Mouse (Mus musculus): ENCODE results near the gene Klhdc10. TPM values are rescaled to one million over a fixed set of nuclear protein-coding genes. Genes with fewer than 3 reads are reported as not detected.
A peak's percentile ranks its signal among the peaks of the same experiment; 100 is the strongest.

Klhdc10 gene
- polyA plus RNA-seq, 1 experiment from 2014 or later: 14.8 TPM

GRCm38 (mm10) chr6:30403465-30403864 lies 1.8 kb downstream of the Klhdc10 start:
- no peak for ATAC-seq (replicated peaks; ENCODE audit: insufficient number of reproducible peaks, insufficient read depth, low FRiP score, low read depth)
- H3K27ac ChIP-seq: no peak overlapping the region

DNA sequence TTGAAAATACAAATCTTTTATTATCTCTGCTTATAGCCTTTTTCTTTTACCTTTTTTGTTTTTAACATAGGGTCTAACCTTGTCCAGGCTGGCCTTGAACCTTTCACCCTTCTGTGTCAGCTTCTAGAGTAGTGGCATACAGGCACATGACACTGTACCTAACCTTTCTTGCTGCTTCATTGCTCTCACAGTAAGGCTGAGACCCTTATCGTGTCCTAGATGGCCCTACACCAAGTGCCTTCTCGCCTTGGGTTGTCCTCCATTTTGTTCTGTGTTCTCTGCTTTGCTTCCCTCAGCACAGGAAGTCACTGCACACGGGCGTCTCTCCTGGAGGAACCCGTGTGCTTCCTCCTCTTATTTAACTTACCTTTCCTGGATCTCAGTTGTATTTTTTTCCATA lies 3.0 kb downstream of the Klhdc10 start:
- H3K4me3 ChIP-seq: no peak overlapping the region
- H3K36me3 ChIP-seq: no peaks in the 10 kb centered on the region
- H3K9me3 ChIP-seq (replicated peaks): no peaks in the 10 kb centered on the region
- 74% methylated on average over 5 of the region's 5 CpGs for WGBS
- no peak overlapping the region for H3K27ac ChIP-seq
- peaks cover 3% of the 10 kb centered on the region; the same call in 1 of the 2 replicates for H3K4me1 ChIP-seq (replicated peaks)
- H3K9ac ChIP-seq: no peak overlapping the region
- no peaks in the 10 kb centered on the region for H3K27me3 ChIP-seq
- no peak for ATAC-seq (replicated peaks; ENCODE audit: insufficient number of reproducible peaks, insufficient read depth, low FRiP score, low read depth)
- no peak overlapping the region for H3K4me2 ChIP-seq

More at GRCm38 (mm10) chr6:30403465-30403864, 1.8 kb downstream of the Klhdc10 start:
- Histone ChIP-seq H3K4me1 (replicated peaks) (peaks cover 3% of the 10 kb centered on the region; the same call in 1 of the 2 replicates), H3K9me3 (replicated peaks) (no peaks in the 10 kb centered on the region), H3K4me3 (peak overlapping the region; percentile 34), H3K4me2 (peak overlapping the region; percentile 56), H3K9ac (no peak overlapping the region), H3K27me3 (no peaks in the 10 kb centered on the region), H3K36me3 (no peaks in the 10 kb centered on the region)
- 19% methylated on average over 4 of the region's 4 CpGs for WGBS

GRCm38 (mm10) chr6:30408276-30408675 lies 6.6 kb downstream of the Klhdc10 start:
- no peak overlapping the region for H3K4me2 ChIP-seq
- no peaks in the 10 kb centered on the region for H3K27me3 ChIP-seq
- H3K4me1 ChIP-seq (replicated peaks): peaks cover 3% of the 10 kb centered on the region; the same call in 1 of the 2 replicates
- 90% methylated on average over 4 of the region's 4 CpGs for WGBS
- no peak overlapping the region for H3K27ac ChIP-seq
- no peak overlapping the region for H3K4me3 ChIP-seq
- H3K36me3 ChIP-seq: no peaks in the 10 kb centered on the region
- ATAC-seq (replicated peaks; ENCODE audit: insufficient number of reproducible peaks, insufficient read depth, low FRiP score, low read depth): no peak
- no peak overlapping the region for H3K9ac ChIP-seq
- no peaks in the 10 kb centered on the region for H3K9me3 ChIP-seq (replicated peaks)

GRCm38 (mm10) chr6:30409399-30410093 lies 7.9 kb downstream of the Klhdc10 start:
- H3K4me1 ChIP-seq (replicated peaks): 0 out of 2 replicates have a peak, but pooled peaks cover 3% of the 10 kb centered on the region
- no peaks in the 10 kb centered on the region for H3K36me3 ChIP-seq
- 90% methylated on average over 7 of the region's 7 CpGs for WGBS
- H3K9me3 ChIP-seq (replicated peaks): no peaks in the 10 kb centered on the region
- no peak for ATAC-seq (replicated peaks; ENCODE audit: insufficient number of reproducible peaks, insufficient read depth, low FRiP score, low read depth)
- no peaks in the 10 kb centered on the region for H3K27me3 ChIP-seq
- H3K9ac ChIP-seq: no peak overlapping the region
- H3K4me2 ChIP-seq: no peak overlapping the region
- H3K4me3 ChIP-seq: no peak overlapping the region
- H3K27ac ChIP-seq: no peak overlapping the region

DNA sequence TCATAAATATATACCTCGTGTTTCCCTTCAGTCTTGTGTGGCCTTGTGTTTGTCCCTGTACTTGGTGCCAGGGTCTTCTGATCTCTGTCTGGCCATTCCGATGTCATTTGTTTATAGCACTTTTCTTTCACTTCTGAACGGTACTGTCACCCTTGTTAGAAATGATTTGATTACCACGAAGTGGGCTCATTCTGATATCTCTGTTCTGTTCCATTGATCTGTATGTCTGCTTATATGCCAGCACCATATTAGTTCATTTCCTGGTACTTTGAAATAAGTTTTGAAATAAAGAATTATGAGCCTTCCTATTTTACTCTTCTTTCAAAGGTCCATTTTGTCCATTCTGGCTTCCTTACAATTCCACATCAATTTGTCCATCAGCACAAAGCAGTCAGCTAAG lies 9.6 kb downstream of the Klhdc10 start:
- Histone ChIP-seq H3K9ac (no peak overlapping the region), H3K4me1 (replicated peaks) (no peaks in the 10 kb centered on the region), H3K27ac (no peak overlapping the region), H3K36me3 (no peaks in the 10 kb centered on the region), H3K27me3 (no peaks in the 10 kb centered on the region), H3K9me3 (replicated peaks) (no peaks in the 10 kb centered on the region), H3K4me2 (no peak overlapping the region), H3K4me3 (no peak overlapping the region)
- WGBS: 72% methylated on average over 4 of the region's 4 CpGs
- ATAC-seq (replicated peaks; ENCODE audit: insufficient number of reproducible peaks, insufficient read depth, low FRiP score, low read depth): no peak

DNA sequence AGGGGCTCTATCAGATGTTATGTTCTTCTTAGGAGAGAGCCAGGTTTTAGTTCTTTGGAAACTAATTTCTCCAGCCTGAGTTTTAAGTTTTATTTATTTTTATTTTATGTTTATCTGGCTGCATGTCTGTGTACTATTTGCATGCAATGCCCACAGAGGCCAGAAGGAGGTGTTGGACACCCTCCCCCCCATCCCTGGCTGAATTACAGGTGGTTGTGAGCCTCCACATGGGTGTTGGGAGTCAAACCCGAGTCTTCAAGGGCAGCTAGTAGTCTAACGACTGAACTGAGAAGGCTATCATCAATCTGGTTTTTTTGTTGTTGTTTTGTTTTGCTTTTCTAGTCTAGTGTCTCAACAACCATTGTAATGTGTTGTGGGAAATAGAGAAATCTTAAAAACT lies 14.5 kb downstream of the Klhdc10 start:
- Histone ChIP-seq H3K36me3 (peaks cover 2% of the 10 kb centered on the region; the same call in 1 of the 2 replicates), H3K4me1 (replicated peaks) (no peaks in the 10 kb centered on the region), H3K9ac (no peak overlapping the region), H3K4me2 (no peak overlapping the region), H3K27me3 (no peaks in the 10 kb centered on the region), H3K27ac (no peak overlapping the region), H3K4me3 (no peak overlapping the region), H3K9me3 (replicated peaks) (no peaks in the 10 kb centered on the region)
- 83% methylated on average over 2 of the region's 2 CpGs for WGBS
- ATAC-seq (replicated peaks; ENCODE audit: insufficient number of reproducible peaks, insufficient read depth, low FRiP score, low read depth): no peak

- H3K4me2 ChIP-seq: no peak overlapping the region
- peaks cover 9% of the 10 kb centered on the region; the same call in 1 of the 2 replicates for H3K36me3 ChIP-seq
- H3K27ac ChIP-seq: no peak overlapping the region
- no peak for ATAC-seq (replicated peaks; ENCODE audit: insufficient number of reproducible peaks, insufficient read depth, low FRiP score, low read depth)
- no peaks in the 10 kb centered on the region for H3K27me3 ChIP-seq
- H3K4me3 ChIP-seq: no peak overlapping the region
- H3K9me3 ChIP-seq (replicated peaks): no peaks in the 10 kb centered on the region
- 81% methylated on average over 7 of the region's 7 CpGs for WGBS
- H3K4me1 ChIP-seq (replicated peaks): no peaks in the 10 kb centered on the region
- H3K9ac ChIP-seq: no peak overlapping the region
Measured at GRCm38 (mm10) chr6:30416801-30417200, 15.1 kb downstream of the Klhdc10 start.

DNA sequence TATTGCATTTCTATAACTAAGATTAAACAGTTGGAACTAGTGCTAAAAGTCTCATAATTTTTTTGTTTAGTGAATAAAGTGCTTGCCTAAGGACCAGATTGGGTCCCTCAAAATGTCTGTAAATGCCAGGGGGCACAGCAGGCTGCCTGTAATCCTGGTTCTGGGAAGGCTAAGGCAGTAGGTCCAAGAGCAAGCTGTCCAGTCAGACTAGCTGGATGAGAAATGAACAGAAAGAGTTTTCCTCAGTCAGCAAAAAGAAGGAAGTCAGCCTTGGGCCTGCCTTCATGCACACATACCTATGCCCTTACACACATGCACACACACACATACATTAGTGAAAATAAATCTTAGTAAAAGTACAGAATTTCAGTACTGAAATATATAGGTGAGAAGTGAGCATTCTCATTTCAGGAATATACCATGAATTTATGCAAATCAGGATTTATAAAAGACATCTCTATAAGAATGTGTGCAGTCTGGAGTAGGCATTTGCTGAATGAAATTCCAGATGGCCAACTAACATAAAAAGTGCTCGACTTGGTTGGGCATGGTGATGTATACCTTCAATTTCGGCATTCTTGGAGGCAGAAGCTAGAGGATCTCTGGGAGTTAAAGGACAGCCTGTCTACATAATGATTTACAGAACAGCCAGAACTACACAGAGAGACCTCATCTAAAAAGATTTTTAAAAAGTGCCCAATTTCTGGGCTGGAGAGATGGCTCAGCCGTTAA lies 31.0 kb downstream of the Klhdc10 start:
- ATAC-seq (replicated peaks; ENCODE audit: insufficient number of reproducible peaks, insufficient read depth, low FRiP score, low read depth): no peak

DNA sequence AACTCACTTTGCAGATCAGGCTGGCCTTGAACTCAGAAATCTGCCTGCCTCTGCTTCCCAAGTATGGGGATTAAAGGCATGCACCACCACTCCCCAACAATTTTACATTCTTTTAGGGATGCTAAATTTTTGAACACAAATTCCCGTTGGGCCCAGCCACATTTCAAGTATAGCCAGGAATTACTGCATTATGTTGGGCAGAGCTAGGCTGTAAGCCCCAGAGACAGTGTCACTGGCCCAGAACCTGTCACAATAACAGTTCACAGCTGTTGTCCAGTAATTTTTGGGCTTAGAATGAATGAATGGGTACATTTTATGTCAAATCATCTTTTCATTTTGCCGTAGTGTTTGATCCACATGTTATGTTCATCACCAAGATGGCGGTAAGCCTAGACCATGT lies 34.8 kb downstream of the Klhdc10 start:
- WGBS: 83% methylated on average over 3 of the region's 3 CpGs
- no peak overlapping the region for H3K9ac ChIP-seq

More for the DNA sequence above, 31.0 kb downstream of the Klhdc10 start:
- no peak overlapping the region for H3K4me3 ChIP-seq
- H3K27ac ChIP-seq: peak overlapping the region; percentile 47
- H3K27me3 ChIP-seq: no peaks in the 10 kb centered on the region
- no peak overlapping the region for H3K4me2 ChIP-seq
- no peaks in the 10 kb centered on the region for H3K9me3 ChIP-seq (replicated peaks)
- peaks cover 13% of the 10 kb centered on the region; the same call in 1 of the 2 replicates for H3K4me1 ChIP-seq (replicated peaks)
- no peak overlapping the region for H3K9ac ChIP-seq
- no peaks in the 10 kb centered on the region for H3K36me3 ChIP-seq
- 35% methylated on average over 3 of the region's 3 CpGs for WGBS

DNA sequence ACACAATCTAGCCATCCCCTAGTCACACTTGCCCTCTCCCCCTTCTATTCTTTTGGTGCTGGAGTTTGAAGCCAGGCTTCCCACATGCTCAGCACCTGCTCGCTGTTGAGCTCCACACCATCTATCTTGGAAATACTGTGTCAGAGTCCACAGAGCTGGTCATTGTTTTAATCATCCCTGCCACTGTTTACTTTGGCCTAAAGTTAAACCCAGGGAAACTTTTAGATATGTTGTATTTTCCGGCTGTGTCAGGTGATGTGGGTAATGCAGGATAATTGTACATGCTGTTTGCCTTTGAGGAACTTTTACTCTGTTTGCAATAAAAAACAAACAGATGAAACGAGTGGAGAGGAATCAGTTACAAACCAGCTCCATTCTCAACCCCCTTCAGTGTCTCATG lies 35.4 kb downstream of the Klhdc10 start:
- H3K9ac ChIP-seq: no peak overlapping the region
- peaks cover 12% of the 10 kb centered on the region; the same call in 1 of the 2 replicates for H3K36me3 ChIP-seq
- no peak overlapping the region for H3K4me2 ChIP-seq
- H3K4me3 ChIP-seq: no peak overlapping the region
- 62% methylated on average over 3 of the region's 3 CpGs for WGBS
- H3K27me3 ChIP-seq: no peaks in the 10 kb centered on the region
- H3K4me1 ChIP-seq (replicated peaks): peaks cover 13% of the 10 kb centered on the region; the same call in 1 of the 2 replicates
- no peaks in the 10 kb centered on the region for H3K9me3 ChIP-seq (replicated peaks)
- ATAC-seq (replicated peaks; ENCODE audit: insufficient number of reproducible peaks, insufficient read depth, low FRiP score, low read depth): no peak
- H3K27ac ChIP-seq: no peak overlapping the region

More for the DNA sequence above, 34.8 kb downstream of the Klhdc10 start:
- H3K4me3 ChIP-seq: no peak overlapping the region
- H3K9me3 ChIP-seq (replicated peaks): no peaks in the 10 kb centered on the region
- H3K4me2 ChIP-seq: no peak overlapping the region
- H3K36me3 ChIP-seq: peaks cover 6% of the 10 kb centered on the region; the same call in 1 of the 2 replicates
- H3K27me3 ChIP-seq: no peaks in the 10 kb centered on the region
- no peak overlapping the region for H3K27ac ChIP-seq
- no peak for ATAC-seq (replicated peaks; ENCODE audit: insufficient number of reproducible peaks, insufficient read depth, low FRiP score, low read depth)
- peaks cover 13% of the 10 kb centered on the region; the same call in 1 of the 2 replicates for H3K4me1 ChIP-seq (replicated peaks)

DNA sequence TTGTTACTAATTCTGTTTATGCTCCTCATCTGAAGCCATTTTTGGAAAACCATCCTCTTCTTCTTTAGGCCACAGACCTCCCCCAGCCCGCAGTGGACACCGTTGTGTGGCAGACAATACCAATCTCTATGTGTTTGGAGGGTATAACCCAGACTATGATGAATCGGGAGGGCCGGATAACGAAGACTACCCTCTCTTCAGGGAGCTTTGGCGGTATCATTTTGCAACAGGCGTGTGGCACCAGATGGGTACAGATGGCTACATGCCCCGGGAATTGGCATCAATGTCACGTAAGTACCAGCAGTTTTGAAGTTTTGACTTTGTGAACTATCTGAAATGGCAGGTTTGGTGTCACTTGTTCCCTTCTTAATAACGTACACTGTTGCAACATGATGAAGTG lies 37.9 kb downstream of the Klhdc10 start:
- Histone ChIP-seq H3K36me3 (peaks cover 31% of the 10 kb centered on the region), H3K9me3 (replicated peaks) (no peaks in the 10 kb centered on the region), H3K4me2 (no peak overlapping the region), H3K27me3 (no peaks in the 10 kb centered on the region), H3K4me3 (no peak overlapping the region), H3K4me1 (replicated peaks) (peaks cover 6% of the 10 kb centered on the region; the same call in 1 of the 2 replicates), H3K27ac (no peak overlapping the region), H3K9ac (no peak overlapping the region)
- WGBS: 96% methylated on average over 10 of the region's 10 CpGs
- ATAC-seq (replicated peaks; ENCODE audit: insufficient number of reproducible peaks, insufficient read depth, low FRiP score, low read depth): no peak
